Mouse (Mus musculus) heart, embryonic 16.5 days (tissue): ENCODE measurements around the gene Fkbp8. TPM values are rescaled to one million over a fixed set of nuclear protein-coding genes. Genes with fewer than 3 reads are reported as not detected.

Source experiments
- ATAC-seq: fragments of 200-750 bp; cut with Nextera tagmentation; replicated peaks from 2 replicates; pipeline ENCODE4 v1.8.0; 2017; ENCODE audit warnings: moderate number of reproducible peaks; ENCODE audit not compliant: insufficient read depth, low FRiP score; ENCODE audit errors: extremely low read depth
- H3K27ac ChIP-seq: fragments of 300-500 bp; sonication (generic); 2 replicates; pipeline ENCODE4 v1.5.1; 2014; ENCODE audit warnings: mild to moderate bottlenecking, low read length, control low read depth, moderate library complexity
- H3K27me3 ChIP-seq: fragments of 300-500 bp; sonication (generic); 2 replicates; pipeline ENCODE4 v1.6.1; 2014; ENCODE audit warnings: low read length, mixed read lengths; ENCODE audit not compliant: control insufficient read depth, insufficient read depth
- H3K36me3 ChIP-seq: fragments of 300-500 bp; sonication (generic); 2 replicates; pipeline ENCODE4 v1.6.1; 2014; ENCODE audit not compliant: control insufficient read depth, insufficient read depth
- H3K4me1 ChIP-seq: fragments of 300-500 bp; sonication (generic); 2 replicates; pipeline ENCODE4 v1.6.1; 2014; ENCODE audit warnings: low read length, mixed read lengths; ENCODE audit not compliant: control insufficient read depth, insufficient read depth
- H3K4me2 ChIP-seq: fragments of 300-500 bp; sonication (generic); 2 replicates; pipeline ENCODE4 v1.6.1; 2014; ENCODE audit warnings: low read depth, mild to moderate bottlenecking, control low read depth, low read length
- H3K4me3 ChIP-seq: fragments of 300-500 bp; sonication (generic); 2 replicates; pipeline ENCODE4 v1.5.1; 2014; ENCODE audit warnings: mild to moderate bottlenecking, control low read depth, low read length
- H3K9ac ChIP-seq: fragments of 300-500 bp; sonication (generic); 2 replicates; pipeline ENCODE4 v1.6.1; 2014; ENCODE audit warnings: low read length, control low read depth
- H3K9me3 ChIP-seq: fragments of 300-500 bp; sonication (generic); replicated peaks from 2 replicates; pipeline ENCODE4 v1.6.1; 2016; ENCODE audit warnings: low read length; ENCODE audit not compliant: control insufficient read depth
- WGBS: fragments of 180-500 bp; shearing (Covaris S2); extraction: QIAGEN DNeasy Blood & Tissue Kit; methylation state at CpG from one replicate; pipeline ENCODE4 v1.1.7; 2014; 5-methylcytosine and 5-hydroxymethylcytosine counted together
- polyA plus RNA-seq: library from polyadenylated mRNA; unstranded; fragments of >200 nt; fragmentation: Nextera tagmentation; extraction: Ambion mirVana; gene quantifications from 2 replicates; pipeline ENCODE4 v1.2.1, GENCODE M21; 2015

The Fkbp8 gene
- polyA plus RNA-seq, 1 experiment from 2014 or later: 273 TPM

GRCm38 (mm10) chr8:70490061-70490879, 37.3 kb upstream of the Fkbp8 start:
- WGBS: 23% methylated on average over 10 of the region's 10 CpGs
- peaks cover 95% of the 10 kb centered on the region for H3K27me3 ChIP-seq
- H3K36me3 ChIP-seq: no peaks in the 10 kb centered on the region
- H3K9ac ChIP-seq: no peak overlapping the region
- H3K27ac ChIP-seq: no peak overlapping the region
- no peak overlapping the region for H3K4me3 ChIP-seq
- H3K9me3 ChIP-seq: no peaks in the 10 kb centered on the region
- H3K4me1 ChIP-seq: peaks cover 32% of the 10 kb centered on the region
- H3K4me2 ChIP-seq: no peak overlapping the region
- no peak for ATAC-seq

- H3K9ac ChIP-seq: no peak overlapping the region
- ATAC-seq: no peak
- no peak overlapping the region for H3K4me3 ChIP-seq
- 7% methylated on average over 20 of the region's 20 CpGs for WGBS
- H3K4me1 ChIP-seq: peaks cover 32% of the 10 kb centered on the region
- H3K27ac ChIP-seq: no peak overlapping the region
- no peak overlapping the region for H3K4me2 ChIP-seq
- no peaks in the 10 kb centered on the region for H3K9me3 ChIP-seq
- H3K27me3 ChIP-seq: peaks cover 95% of the 10 kb centered on the region
- no peaks in the 10 kb centered on the region for H3K36me3 ChIP-seq
Measured at GRCm38 (mm10) chr8:70490880-70491495, 36.5 kb upstream of the Fkbp8 start.

- no peak within 1 kb of the TSS for H3K27ac ChIP-seq
- H3K4me2 ChIP-seq: peak within 1 kb of the TSS; percentile 71
- ATAC-seq: no peak; the same call in 1 of the 2 replicates
- H3K4me1 ChIP-seq: peaks cover 32% of the 10 kb centered on the region
- peaks cover 95% of the 10 kb centered on the region for H3K27me3 ChIP-seq
- no peaks in the 10 kb centered on the region for H3K36me3 ChIP-seq
- peak within 1 kb of the TSS; percentile 52 for H3K4me3 ChIP-seq
- no peaks in the 10 kb centered on the region for H3K9me3 ChIP-seq
- peak within 1 kb of the TSS; percentile 51 for H3K9ac ChIP-seq
- WGBS: 1% methylated on average over 73 of the region's 93 CpGs
Measured at GRCm38 (mm10) chr8:70492664-70493640, 34.6 kb upstream of the Fkbp8 start, which contains the start of gene Crlf1. TSS of gene Crlf1 (plus strand) at chr8:70493158.

GRCm38 (mm10) chr8:70493692-70494415, 33.7 kb upstream of the Fkbp8 start:
- 2% methylated on average over 47 of the region's 47 CpGs for WGBS
- peak overlapping the region; percentile 51; the same call in 1 of the 2 replicates for H3K9ac ChIP-seq
- peaks cover 95% of the 10 kb centered on the region for H3K27me3 ChIP-seq
- H3K4me1 ChIP-seq: peaks cover 25% of the 10 kb centered on the region
- no peak overlapping the region for H3K27ac ChIP-seq
- no peaks in the 10 kb centered on the region for H3K9me3 ChIP-seq
- no peaks in the 10 kb centered on the region for H3K36me3 ChIP-seq
- peak overlapping the region; percentile 71; the same call in 1 of the 2 replicates for H3K4me2 ChIP-seq
- H3K4me3 ChIP-seq: peak overlapping the region; percentile 52
- no peak for ATAC-seq

GRCm38 (mm10) chr8:70494416-70494945, 33.0 kb upstream of the Fkbp8 start:
- peak overlapping the region; percentile 13; the same call in 1 of the 2 replicates for H3K4me2 ChIP-seq
- ATAC-seq: no peak
- H3K36me3 ChIP-seq: no peaks in the 10 kb centered on the region
- peaks cover 19% of the 10 kb centered on the region for H3K4me1 ChIP-seq
- H3K27me3 ChIP-seq: peaks cover 95% of the 10 kb centered on the region
- H3K9ac ChIP-seq: no peak overlapping the region
- peak overlapping the region; percentile 17; the same call in 1 of the 2 replicates for H3K4me3 ChIP-seq
- H3K27ac ChIP-seq: no peak overlapping the region
- WGBS: 3% methylated on average over 28 of the region's 28 CpGs
- no peaks in the 10 kb centered on the region for H3K9me3 ChIP-seq

GRCm38 (mm10) chr8:70495001-70495770, 32.3 kb upstream of the Fkbp8 start:
- ATAC-seq: no peak
- Histone ChIP-seq H3K27me3 (peaks cover 95% of the 10 kb centered on the region), H3K4me1 (peaks cover 17% of the 10 kb centered on the region), H3K9me3 (no peaks in the 10 kb centered on the region), H3K9ac (no peak overlapping the region), H3K4me2 (no peak overlapping the region), H3K4me3 (no peak overlapping the region), H3K27ac (no peak overlapping the region), H3K36me3 (no peaks in the 10 kb centered on the region)
- 5% methylated on average over 21 of the region's 21 CpGs for WGBS

- no peaks in the 10 kb centered on the region for H3K9me3 ChIP-seq
- H3K4me3 ChIP-seq: no peak overlapping the region
- no peak overlapping the region for H3K4me2 ChIP-seq
- H3K36me3 ChIP-seq: no peaks in the 10 kb centered on the region
- H3K27ac ChIP-seq: no peak overlapping the region
- peaks cover 17% of the 10 kb centered on the region for H3K4me1 ChIP-seq
- 9% methylated on average over 12 of the region's 12 CpGs for WGBS
- no peak for ATAC-seq
- no peak overlapping the region for H3K9ac ChIP-seq
- H3K27me3 ChIP-seq: peaks cover 92% of the 10 kb centered on the region
Measured at GRCm38 (mm10) chr8:70495771-70496062, 31.8 kb upstream of the Fkbp8 start.
